Mouse (Mus musculus): ENCODE data around the gene Srgap3.
A peak's percentile ranks its signal among the peaks of the same experiment; 100 is the strongest.

The Srgap3 gene

DNA sequence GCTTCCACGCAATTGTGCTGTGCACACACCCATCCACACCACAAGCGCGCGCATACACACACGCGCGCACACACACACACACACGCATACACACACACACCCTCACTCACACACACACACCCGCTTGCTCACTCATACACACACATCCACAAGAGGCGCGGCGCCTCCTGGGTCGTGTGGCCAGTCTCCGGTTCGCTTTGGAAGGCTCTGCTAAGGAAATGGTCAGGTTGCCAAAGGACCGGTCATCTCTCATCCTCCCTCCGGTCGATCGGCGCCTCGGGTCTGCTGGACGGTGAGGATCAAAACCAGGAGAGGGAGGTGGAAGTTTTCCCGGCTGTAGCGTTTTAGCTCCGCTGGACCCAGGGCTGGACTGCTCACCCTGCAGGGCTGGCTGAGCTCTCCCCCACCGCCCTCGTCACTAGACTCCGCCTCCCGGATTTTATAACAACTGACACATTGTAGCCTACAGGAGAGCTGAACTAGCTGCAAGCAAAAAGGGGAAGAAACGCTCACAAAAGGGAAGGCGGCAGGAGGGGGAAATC is at the start of gene Srgap3:
TSS of gene Srgap3 (minus strand) at position 372 of the 542 bp plus-strand sequence.
- peak; percentile 87 to 95 for DNase-seq (ENCODE audit: inconsistent age in 2 of 2, low spot score in 1 of 2)

DNA sequence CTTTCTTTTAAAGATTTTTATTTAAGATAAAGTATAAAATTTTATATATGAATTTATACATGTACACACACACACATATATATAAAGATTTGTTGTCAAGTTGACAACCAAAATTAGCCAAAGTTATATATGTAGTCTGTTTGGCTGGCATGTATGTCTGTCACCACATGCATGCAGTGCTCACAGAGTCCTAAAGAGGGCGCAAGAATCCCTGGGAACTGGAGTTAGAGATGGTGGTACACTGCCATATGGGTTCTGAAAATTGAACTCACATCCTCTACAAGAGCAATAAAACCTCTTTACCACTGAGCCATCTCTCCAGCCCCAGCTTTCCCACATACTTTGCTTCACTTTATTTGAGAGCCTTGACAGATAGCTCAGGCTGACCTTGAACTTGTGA is 48.6 kb upstream of the Srgap3 start:
- DNase-seq (ENCODE audit: inconsistent age in 2 of 2, low spot score in 1 of 2): no peak

DNA sequence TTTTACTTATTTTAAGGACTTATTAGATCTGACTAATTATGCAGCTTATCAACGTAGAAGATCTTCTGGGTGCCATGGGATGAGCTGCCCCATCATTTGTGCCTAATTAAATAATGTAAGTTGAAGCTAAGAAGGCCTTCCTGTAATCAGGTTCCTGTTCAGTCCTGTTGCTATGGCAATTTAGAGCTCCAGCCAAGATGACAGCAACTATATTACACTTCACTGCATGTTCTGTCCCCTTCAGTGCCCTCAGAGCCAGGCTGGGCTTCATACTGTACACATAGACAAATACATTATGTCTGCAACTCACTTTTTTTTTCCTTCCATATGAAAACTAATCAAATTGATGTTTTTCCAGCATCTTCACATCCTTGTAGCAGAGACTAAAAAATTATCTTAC is 43.1 kb upstream of the Srgap3 start:
- DNase-seq (ENCODE audit: inconsistent age in 2 of 2, low spot score in 1 of 2): no peak

DNA sequence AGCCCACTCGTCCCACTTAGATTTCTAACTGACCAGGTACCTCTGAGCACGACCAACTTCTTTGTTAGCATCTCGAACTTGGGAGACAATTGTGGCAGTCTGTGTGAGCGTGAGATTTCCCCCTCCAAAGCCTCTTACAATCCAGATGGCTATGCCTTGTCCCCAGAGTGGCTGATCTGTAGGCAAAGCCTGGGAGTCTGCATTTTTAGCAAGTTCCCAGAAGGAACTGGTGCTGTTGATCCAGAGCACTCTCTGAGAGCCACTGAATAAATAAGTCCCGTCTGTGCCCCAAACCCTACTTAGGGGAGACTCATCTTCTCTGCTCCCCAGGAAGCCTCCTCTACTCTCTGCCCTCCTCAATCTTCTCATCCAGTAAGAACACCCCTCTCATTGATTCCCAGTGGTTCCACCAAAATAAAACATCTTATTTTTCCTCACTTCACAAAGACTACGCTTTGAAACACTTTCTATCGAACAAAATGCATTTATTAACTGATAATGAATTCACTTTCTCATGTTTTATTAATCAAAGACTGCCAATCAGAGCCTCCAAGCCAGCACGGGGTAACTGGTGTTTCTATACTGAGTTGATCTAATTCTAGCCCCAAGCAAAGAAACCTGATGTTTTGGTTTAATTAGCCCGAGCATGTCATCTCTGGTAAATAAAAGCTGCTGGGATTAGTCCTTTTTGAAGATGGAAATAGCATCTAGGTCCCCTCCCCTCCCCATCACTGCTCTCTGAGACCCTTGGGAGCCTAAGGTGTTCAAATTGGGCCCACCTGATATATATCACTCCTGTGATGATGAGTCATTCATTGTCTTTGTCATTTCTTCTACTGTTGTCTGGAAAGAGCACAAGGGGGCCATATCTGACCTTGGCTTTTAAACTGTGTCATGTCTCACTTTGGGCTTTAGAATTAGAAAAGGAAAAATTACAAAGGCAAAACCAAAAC is 38.6 kb upstream of the Srgap3 start:
- DNase-seq (ENCODE audit: inconsistent age in 2 of 2, low spot score in 1 of 2): no peak

- DNase-seq (ENCODE audit: inconsistent age in 2 of 2, low spot score in 1 of 2): peak in 1 of 2 experiments; percentile 17
These were observed 35.2 kb upstream of the Srgap3 start for GRCm38 (mm10) chr6:112982241-112982640.

DNA sequence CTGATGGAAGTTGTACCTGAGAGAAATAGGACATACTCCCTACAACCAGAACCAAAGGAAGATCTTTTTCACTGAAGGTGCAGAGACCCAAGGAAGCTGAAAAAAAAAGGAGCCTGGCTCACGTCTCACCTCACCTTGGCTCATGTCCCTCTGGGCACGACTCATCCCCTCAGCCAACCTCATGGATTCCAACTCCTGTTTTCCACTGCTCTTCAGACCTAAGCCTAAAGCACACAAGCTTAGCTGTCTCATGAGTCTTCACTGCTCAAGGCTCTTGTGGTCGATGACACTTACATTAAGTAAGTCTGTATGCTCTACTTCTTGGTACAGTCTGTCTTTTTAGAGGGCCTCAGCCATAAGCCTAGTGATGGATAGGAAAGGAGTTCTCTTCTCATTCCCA is 31.9 kb upstream of the Srgap3 start:
- peak in 1 of 2 experiments; percentile 17 for DNase-seq (ENCODE audit: inconsistent age in 2 of 2, low spot score in 1 of 2)

GRCm38 (mm10) chr6:112977246-112977645 is 30.2 kb upstream of the Srgap3 start:
- DNase-seq (ENCODE audit: inconsistent age in 2 of 2, low spot score in 1 of 2): no peak

DNA sequence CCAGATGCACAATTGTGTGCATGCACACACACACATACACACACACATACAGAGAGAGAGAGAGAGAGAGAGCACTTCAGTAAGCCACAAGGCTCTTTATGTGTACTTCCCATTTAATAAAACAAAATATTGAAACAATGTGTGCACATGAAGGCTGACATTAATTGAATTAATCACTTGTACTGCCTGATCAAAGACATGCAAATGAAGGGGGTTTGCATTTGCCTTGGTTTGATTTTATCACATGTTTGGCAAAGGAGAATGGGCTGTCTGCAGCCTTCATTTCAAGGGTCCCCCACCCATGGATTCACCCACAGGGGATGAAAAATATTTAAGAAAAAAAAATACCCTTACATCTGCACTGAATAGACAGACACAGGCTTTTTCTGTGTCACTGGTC is 29.5 kb upstream of the Srgap3 start:
- no peak for DNase-seq (ENCODE audit: inconsistent age in 2 of 2, low spot score in 1 of 2)

DNA sequence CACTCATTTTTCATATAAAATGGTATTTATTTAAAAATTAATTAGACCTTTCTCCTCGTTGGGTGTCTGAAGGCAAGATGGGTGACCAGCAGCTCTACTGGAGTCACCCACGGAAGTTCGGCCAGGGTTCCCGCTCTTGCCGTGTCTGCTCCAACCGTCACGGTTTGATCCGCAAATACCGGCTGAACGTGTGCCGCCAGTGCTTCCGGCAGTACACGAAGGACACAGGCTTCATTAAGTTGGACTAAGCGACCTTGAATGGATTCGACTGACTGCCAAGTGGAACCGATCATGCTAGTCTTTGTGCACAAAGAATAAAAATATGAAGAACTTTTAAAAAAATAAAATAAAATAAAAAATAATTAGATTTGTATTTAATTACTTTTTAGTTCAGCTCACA is 29.1 kb upstream of the Srgap3 start:
- DNase-seq (ENCODE audit: inconsistent age in 2 of 2, low spot score in 1 of 2): peak; percentile 53 to 62

DNA sequence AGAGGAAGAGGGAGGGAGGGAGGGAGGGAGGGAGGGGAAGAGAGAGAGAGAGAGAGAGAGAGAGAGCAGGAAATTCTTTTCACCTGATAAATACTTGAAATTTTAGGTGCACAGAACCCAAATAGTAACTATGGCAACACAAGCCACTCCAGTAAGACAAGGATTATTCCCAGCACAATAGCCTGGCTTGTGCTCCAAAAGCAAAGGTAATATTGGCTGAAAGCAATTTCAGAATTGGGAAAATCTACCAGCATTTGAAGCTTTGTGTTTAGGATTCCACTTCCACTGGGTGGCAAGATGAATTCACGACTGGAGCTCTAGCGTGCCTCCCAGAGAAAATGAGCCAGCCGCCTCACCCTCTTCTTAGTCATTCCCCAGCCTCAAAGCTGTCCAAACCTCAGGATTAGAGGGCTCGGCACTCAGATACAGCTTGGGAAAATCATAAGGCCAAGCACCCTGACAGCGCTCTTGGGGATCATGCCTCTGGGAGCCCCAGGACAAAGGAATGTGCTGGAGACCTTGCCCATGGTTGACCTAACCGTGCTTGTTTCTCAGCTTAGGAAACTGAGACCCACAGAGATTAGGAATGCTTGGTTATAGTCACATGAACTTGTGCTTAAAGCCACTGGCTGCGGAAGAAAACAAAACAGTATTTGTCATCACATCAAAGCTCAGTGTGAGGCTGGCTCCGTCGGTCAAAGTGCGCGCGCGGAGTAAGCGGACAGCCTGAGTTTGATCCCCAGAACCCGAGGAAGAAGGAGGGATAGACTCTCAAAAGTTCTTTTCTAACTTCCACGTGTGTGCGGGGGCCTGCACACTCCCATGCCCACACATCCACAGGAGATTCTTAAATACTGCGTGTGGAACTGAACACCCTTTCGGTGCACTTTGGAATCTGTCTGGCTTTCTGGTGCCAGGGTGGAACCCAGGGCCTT is 27.0 kb upstream of the Srgap3 start:
- peak in 1 of 2 experiments; percentile 21 for DNase-seq (ENCODE audit: inconsistent age in 2 of 2, low spot score in 1 of 2)

- peak; percentile 60 to 70 for DNase-seq (ENCODE audit: inconsistent age in 2 of 2, low spot score in 1 of 2)
These were observed 26.0 kb upstream of the Srgap3 start for GRCm38 (mm10) chr6:112972858-112973631.

DNA sequence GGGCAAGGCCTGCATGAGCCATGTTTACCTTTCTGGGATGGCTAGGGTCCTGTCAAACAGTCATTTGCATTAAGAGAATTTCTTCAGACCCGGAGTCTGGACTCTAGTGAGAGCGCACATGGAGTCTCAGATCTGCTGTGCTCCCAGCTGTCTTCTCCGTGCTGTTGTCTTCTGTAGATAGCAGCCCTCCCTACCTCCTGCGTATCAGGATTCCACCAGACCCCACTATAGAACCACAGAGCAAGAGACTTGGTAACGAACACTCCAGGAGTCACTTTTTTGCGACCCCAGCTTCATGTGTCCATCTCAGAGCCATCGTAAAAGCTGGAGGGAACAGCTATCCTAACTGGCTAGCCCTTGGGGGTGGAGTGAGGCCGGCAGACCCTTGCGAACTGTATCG is 25.1 kb upstream of the Srgap3 start:
- peak in 1 of 2 experiments; percentile 14 for DNase-seq (ENCODE audit: inconsistent age in 2 of 2, low spot score in 1 of 2)

DNA sequence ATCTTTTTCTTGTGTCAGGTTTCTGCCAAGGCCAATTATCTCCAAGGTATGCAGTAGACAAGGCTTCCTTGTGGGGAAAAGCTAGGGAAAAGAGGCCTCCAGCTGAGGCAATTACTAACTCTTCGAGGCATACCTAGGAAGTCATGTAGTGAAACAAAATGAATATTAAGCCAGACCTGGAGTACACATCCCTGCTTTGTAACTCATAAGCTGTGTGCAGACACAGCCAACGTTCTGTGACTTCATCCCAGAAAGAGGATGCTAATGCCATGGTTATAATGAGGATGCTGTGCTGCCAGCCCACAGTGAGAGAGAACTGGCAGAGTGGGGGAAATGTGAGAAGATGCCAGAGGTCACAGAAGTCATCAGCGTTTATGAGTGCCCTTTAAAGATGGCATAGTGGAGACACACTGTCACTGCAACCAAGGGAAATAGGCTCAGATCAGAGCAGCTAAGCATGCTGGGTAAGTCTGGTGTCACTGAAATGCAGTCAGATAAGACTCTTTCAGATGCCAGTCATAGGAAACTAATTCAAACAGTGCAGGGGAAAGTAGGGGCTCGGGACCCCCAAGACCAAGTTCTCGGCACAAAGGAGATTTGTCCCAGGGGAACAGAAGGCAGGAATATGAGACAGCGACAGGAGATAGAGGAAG is 24.2 kb upstream of the Srgap3 start:
- DNase-seq (ENCODE audit: inconsistent age in 2 of 2, low spot score in 1 of 2): peak in 1 of 2 experiments; percentile 15

GRCm38 (mm10) chr6:112967359-112967758 is 20.3 kb upstream of the Srgap3 start:
- no peak for DNase-seq (ENCODE audit: inconsistent age in 2 of 2, low spot score in 1 of 2)

DNA sequence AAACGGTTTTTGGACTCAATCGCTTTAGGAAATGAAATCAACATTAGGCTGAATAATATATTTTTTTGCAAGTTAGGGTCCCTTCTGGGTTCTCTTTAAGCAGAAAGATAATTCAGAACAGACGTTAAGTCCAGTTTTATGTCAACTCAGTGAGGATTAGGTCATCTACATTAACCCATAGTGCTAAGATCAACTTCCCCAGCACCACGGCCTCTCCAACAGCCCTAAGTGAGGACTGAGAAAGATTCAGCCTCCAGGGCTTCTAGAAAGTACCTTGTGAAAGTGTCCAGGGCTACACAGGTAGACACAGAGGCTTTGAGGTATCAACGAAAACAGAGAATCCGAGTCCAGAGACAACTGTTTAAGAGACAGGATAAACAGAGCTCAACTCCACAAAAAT is 11.3 kb upstream of the Srgap3 start:
- no peak for DNase-seq (ENCODE audit: inconsistent age in 2 of 2, low spot score in 1 of 2)

GRCm38 (mm10) chr6:112957583-112958280 is 10.7 kb upstream of the Srgap3 start:
- DNase-seq (ENCODE audit: inconsistent age in 2 of 2, low spot score in 1 of 2): no peak

DNA sequence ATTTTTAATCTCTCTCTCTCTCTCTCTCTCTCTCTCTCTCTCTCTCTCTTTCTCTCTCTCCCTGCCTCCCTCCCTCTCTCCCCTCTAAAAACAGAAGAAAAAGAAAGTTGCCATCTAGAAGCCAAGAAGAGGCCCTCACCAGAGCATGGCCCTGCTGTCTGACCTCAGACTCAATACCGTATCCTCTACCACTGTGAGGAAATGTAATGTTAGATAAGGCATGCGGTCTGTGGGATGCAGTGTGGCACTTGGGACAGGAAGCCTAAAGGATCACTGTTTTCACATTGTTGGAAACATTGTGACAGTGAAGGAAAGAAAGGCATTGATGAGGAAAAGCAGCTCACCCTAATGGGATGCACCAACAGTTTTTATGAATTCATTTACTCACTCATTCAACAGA is 8.7 kb upstream of the Srgap3 start:
- DNase-seq (ENCODE audit: inconsistent age in 2 of 2, low spot score in 1 of 2): no peak

GRCm38 (mm10) chr6:112953905-112954304 is 6.8 kb upstream of the Srgap3 start:
- DNase-seq (ENCODE audit: inconsistent age in 2 of 2, low spot score in 1 of 2): no peak

DNA sequence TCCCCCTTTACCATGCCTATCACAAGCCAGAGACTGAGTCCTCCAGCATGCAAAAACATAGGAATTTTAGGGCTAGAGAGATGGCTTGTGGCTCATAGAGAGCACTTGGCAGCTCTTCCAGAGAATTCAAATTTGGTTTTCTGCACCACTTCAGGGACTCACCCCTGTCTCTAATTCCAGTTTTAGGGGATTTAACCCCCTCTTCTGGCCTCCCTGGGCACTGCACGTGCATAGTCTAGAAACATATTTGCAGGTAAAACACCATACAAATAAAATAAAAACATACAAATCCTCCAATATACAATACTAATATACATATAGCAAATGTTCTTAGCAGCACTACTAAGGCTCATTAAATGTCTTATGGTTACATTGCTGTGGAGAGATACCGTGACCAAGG is 4.2 kb upstream of the Srgap3 start:
- peak; percentile 29 to 64 for DNase-seq (ENCODE audit: inconsistent age in 2 of 2, low spot score in 1 of 2)

All from adrenal gland, adult (tissue).